Mouse (Mus musculus) hindbrain, embryonic 12.5 days (tissue): ENCODE measurements at regions not wholly inside any gene's neighbourhood (a gene's known extent, or its start where the extent isn't known, plus 50 kb on each side); places are given as distances from the start of the nearest gene placed in this dataset.

Experiments
- ATAC-seq: fragments of 200-750 bp; cut with Nextera tagmentation; 2 replicates; pipeline ENCODE4 v1.8.0; 2017; ENCODE audit warnings: moderate TSS enrichment; ENCODE audit not compliant: low FRiP score
- H3K27ac ChIP-seq: fragments of 300-500 bp; sonication (generic); 2 replicates; pipeline ENCODE4 v1.5.1; 2016; ENCODE audit warnings: mild to moderate bottlenecking
- H3K27me3 ChIP-seq: fragments of 300-500 bp; sonication (generic); 2 replicates; pipeline ENCODE4 v1.6.1; 2016; ENCODE audit warnings: mild to moderate bottlenecking
- H3K36me3 ChIP-seq: fragments of 300-500 bp; sonication (generic); 2 replicates; pipeline ENCODE4 v1.6.1; 2016; ENCODE audit warnings: mild to moderate bottlenecking
- H3K4me1 ChIP-seq: fragments of 300-500 bp; sonication (generic); 2 replicates; pipeline ENCODE4 v1.6.1; 2016
- H3K4me2 ChIP-seq: fragments of 300-500 bp; sonication (generic); replicated peaks from 2 replicates; pipeline ENCODE4 v1.6.1; 2016; ENCODE audit warnings: mild to moderate bottlenecking
- H3K4me3 ChIP-seq: fragments of 300-500 bp; sonication (generic); 2 replicates; pipeline ENCODE4 v1.5.1; 2016; ENCODE audit warnings: mild to moderate bottlenecking
- H3K9ac ChIP-seq: fragments of 300-500 bp; sonication (generic); 2 replicates; pipeline ENCODE4 v1.6.1; 2016; ENCODE audit warnings: mild to moderate bottlenecking, moderate library complexity
- H3K9me3 ChIP-seq: fragments of 300-500 bp; sonication (generic); replicated peaks from 2 replicates; pipeline ENCODE4 v1.6.1; 2016; ENCODE audit warnings: mild to moderate bottlenecking
- WGBS: fragments of 180-500 bp; shearing (Covaris S2); methylation state at CpG from one replicate; pipeline ENCODE4 v1.1.7; 2016; 5-methylcytosine and 5-hydroxymethylcytosine counted together

DNA sequence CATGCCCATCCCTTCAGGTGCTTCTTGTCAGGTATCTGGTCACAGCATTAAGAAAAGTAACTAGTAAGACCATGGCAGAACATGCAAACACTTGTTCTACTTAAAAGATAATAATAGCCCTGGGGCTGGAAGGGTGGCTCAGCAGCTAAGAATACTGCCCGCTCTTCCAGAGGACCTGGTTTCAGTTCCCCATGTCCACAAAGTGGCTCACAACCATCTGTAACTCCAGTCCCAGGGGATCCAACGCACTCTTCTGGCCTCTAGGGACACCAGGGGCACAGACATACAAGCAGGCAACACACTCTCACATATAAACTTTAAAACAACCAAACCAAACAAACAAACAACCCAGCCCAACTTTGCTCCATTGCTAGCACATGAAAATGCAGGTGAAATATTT is 55.2 kb upstream of the Ppp2r5a start:
- no peak for ATAC-seq
- H3K4me3 ChIP-seq: no peak overlapping the region
- WGBS: 76% methylated on average over 2 of the region's 2 CpGs
- no peaks in the 10 kb centered on the region for H3K9me3 ChIP-seq
- H3K4me2 ChIP-seq: no peak overlapping the region
- H3K9ac ChIP-seq: no peak overlapping the region
- no peaks in the 10 kb centered on the region for H3K36me3 ChIP-seq
- no peaks in the 10 kb centered on the region for H3K27me3 ChIP-seq
- peaks cover 10% of the 10 kb centered on the region for H3K4me1 ChIP-seq
- no peak overlapping the region for H3K27ac ChIP-seq

DNA sequence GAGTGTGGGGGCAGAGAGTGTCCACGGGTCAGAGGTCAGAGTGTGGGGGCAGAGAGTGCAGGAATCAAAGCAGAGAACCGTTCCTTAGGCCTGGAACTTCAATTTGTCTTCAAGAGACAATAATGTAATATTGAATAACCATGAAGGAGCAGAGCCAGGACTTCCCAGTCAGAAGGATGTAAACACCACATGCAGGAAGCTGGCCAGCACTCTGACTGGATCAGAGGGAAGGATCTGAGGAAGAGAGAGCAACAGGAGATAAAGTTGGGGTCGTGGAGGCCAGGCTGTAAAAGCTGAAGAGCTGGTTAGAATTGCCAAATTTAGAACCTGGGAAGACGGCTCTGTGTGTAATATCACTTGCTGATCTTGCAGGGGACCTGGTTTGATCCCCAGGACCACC is 54.0 kb upstream of the Ppp2r5a start:
- WGBS: 68% methylated on average over 4 of the region's 4 CpGs
- Histone ChIP-seq H3K36me3 (no peaks in the 10 kb centered on the region), H3K9ac (no peak overlapping the region), H3K27ac (no peak overlapping the region), H3K9me3 (no peaks in the 10 kb centered on the region), H3K27me3 (no peaks in the 10 kb centered on the region), H3K4me3 (no peak overlapping the region), H3K4me2 (no peak overlapping the region), H3K4me1 (peaks cover 7% of the 10 kb centered on the region)
- ATAC-seq: no peak

DNA sequence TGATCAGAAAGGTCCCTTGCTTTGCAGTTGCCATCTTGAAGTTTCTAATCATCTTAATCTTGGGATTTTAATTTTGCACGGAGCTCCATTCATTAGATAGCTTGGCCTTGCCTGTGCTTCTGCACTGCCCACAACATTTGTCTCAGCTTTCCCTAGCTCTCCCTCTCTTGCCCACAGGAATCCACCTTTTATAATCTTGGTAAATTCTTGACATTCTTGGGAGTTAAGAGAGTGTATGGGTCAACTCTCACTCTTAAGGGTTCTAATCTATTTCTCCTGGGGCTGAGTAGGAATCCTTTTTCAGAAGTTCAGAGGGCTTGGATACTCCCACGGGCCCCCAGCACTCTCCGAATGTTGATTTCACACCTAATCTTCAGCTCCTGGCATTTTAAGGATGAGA is 51.5 kb upstream of the Ppp2r5a start:
- WGBS: 50% methylated on average over 3 of the region's 3 CpGs
- Histone ChIP-seq H3K4me1 (no peaks in the 10 kb centered on the region), H3K9ac (no peak overlapping the region), H3K4me3 (no peak overlapping the region), H3K36me3 (no peaks in the 10 kb centered on the region), H3K9me3 (no peaks in the 10 kb centered on the region), H3K27me3 (no peaks in the 10 kb centered on the region), H3K27ac (no peak overlapping the region), H3K4me2 (no peak overlapping the region)
- no peak for ATAC-seq

DNA sequence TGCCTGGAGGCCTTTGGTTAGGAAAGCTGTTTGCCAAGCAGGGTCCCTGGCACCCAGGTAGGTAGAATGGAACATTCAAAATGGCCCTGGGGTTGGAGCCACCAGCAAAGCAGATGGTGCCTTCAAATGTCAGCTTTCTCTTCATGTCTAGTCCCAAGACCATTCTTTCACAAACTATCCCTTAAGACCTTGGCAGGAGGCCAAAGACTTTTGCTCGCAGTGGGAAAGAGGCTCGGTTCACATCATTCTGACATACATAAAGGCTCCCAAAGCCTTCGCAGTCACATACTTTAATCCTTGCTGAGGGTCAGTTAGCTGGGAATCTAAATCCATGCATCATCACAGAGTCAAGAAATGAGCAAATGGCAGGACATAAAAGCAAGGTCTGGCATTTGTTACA is 50.5 kb upstream of the Ppp2r5a start:
- Histone ChIP-seq H3K9ac (no peak overlapping the region), H3K36me3 (no peaks in the 10 kb centered on the region), H3K4me3 (no peak overlapping the region), H3K4me2 (no peak overlapping the region), H3K9me3 (no peaks in the 10 kb centered on the region), H3K27me3 (no peaks in the 10 kb centered on the region), H3K27ac (no peak overlapping the region), H3K4me1 (no peaks in the 10 kb centered on the region)
- no peak for ATAC-seq
- WGBS: 66% methylated on average over 3 of the region's 3 CpGs
